Mouse (Mus musculus): ENCODE data around the gene Ms4a18. TPM values are rescaled to one million over a fixed set of nuclear protein-coding genes. Genes with fewer than 3 reads are reported as not detected.

Ms4a18 gene
- polyA plus RNA-seq, 1 experiment from 2014 or later = not detected

- Histone ChIP-seq H3K27me3 (ENCODE audit: control insufficient read depth, insufficient read depth, low read length) (no peaks in the 10 kb centered on the region), H3K4me3 (ENCODE audit: low read depth, low read length) (no peak overlapping the region), H3K9me3 (ENCODE audit: control insufficient read depth, low read length) (no peaks in the 10 kb centered on the region), H3K4me1 (replicated peaks; ENCODE audit: control insufficient read depth, insufficient read depth) (no peaks in the 10 kb centered on the region), H3K27ac (replicated peaks) (no peak overlapping the region), H3K4me2 (replicated peaks; ENCODE audit: low read depth) (no peak overlapping the region), H3K9ac (ENCODE audit: low read length) (no peak overlapping the region), H3K36me3 (ENCODE audit: control insufficient read depth, insufficient read depth, low read length) (no peaks in the 10 kb centered on the region)
- TF ChIP-seq EP300 (optimal IDR thresholded peaks at IDR 0.05) (no peak), CTCF (IDR thresholded peaks at IDR 0.05; ENCODE audit: low read depth) (no peak)
- ATAC-seq (ENCODE audit: low FRiP score, low TSS enrichment) (no peak; the same call in 1 of the 2 replicates), DNase-seq (ENCODE audit: low spot score) (no peak)
- WGBS = 41% methylated on average over 12 of the region's 12 CpGs
Measured at GRCm38 (mm10) chr19:10959978-10960346, 57.9 kb downstream of the Ms4a18 start.

- 26% methylated on average over 11 of the region's 11 CpGs for WGBS
- H3K4me2 ChIP-seq (replicated peaks; ENCODE audit: low read depth) = no peak overlapping the region
- no peak for TF ChIP-seq EP300 (optimal IDR thresholded peaks at IDR 0.05)
- peak; percentile 95 for TF ChIP-seq CTCF (IDR thresholded peaks at IDR 0.05; ENCODE audit: low read depth)
Measured at GRCm38 (mm10) chr19:10959085-10959977, 58.5 kb downstream of the Ms4a18 start.

GRCm38 (mm10) chr19:10952021-10952939, 65.6 kb downstream of the Ms4a18 start:
- H3K9ac ChIP-seq (ENCODE audit: low read length) = no peak overlapping the region
- TF ChIP-seq CTCF (IDR thresholded peaks at IDR 0.05; ENCODE audit: low read depth) (0 out of 2 replicates have a peak, but pooled peaks have one; percentile 1), EP300 (optimal IDR thresholded peaks at IDR 0.05) (no peak)
- DNase-seq (ENCODE audit: low spot score) = no peak
- ATAC-seq (ENCODE audit: low FRiP score, low TSS enrichment) = peak; percentile 38; the same call in 1 of the 2 replicates
- H3K4me3 ChIP-seq (ENCODE audit: low read depth, low read length) = no peak overlapping the region
- no peaks in the 10 kb centered on the region for H3K9me3 ChIP-seq (ENCODE audit: control insufficient read depth, low read length)
- peak overlapping the region; percentile 11 for H3K4me2 ChIP-seq (replicated peaks; ENCODE audit: low read depth)
- H3K36me3 ChIP-seq (ENCODE audit: control insufficient read depth, insufficient read depth, low read length) = no peaks in the 10 kb centered on the region
- peak overlapping the region; percentile 88 for H3K27ac ChIP-seq (replicated peaks)
- H3K27me3 ChIP-seq (ENCODE audit: control insufficient read depth, insufficient read depth, low read length) = no peaks in the 10 kb centered on the region
- no peaks in the 10 kb centered on the region; the same call in 1 of the 2 replicates for H3K4me1 ChIP-seq (replicated peaks; ENCODE audit: control insufficient read depth, insufficient read depth)
- WGBS = 26% methylated on average over 11 of the region's 11 CpGs

More at GRCm38 (mm10) chr19:10959085-10959977, 58.5 kb downstream of the Ms4a18 start:
- no peaks in the 10 kb centered on the region for H3K4me1 ChIP-seq (replicated peaks; ENCODE audit: control insufficient read depth, insufficient read depth)
- H3K9me3 ChIP-seq (ENCODE audit: control insufficient read depth, low read length) = no peaks in the 10 kb centered on the region
- H3K27ac ChIP-seq (replicated peaks) = no peak overlapping the region
- H3K4me3 ChIP-seq (ENCODE audit: low read depth, low read length) = no peak overlapping the region
- H3K27me3 ChIP-seq (ENCODE audit: control insufficient read depth, insufficient read depth, low read length) = no peaks in the 10 kb centered on the region
- H3K9ac ChIP-seq (ENCODE audit: low read length) = no peak overlapping the region
- H3K36me3 ChIP-seq (ENCODE audit: control insufficient read depth, insufficient read depth, low read length) = no peaks in the 10 kb centered on the region
- DNase-seq (ENCODE audit: low spot score) = peak; percentile 36
- peak; percentile 66 for ATAC-seq (ENCODE audit: low FRiP score, low TSS enrichment)

GRCm38 (mm10) chr19:10949558-10949957, 68.3 kb downstream of the Ms4a18 start:
- H3K4me3 ChIP-seq (ENCODE audit: low read depth, low read length) = peak overlapping the region; percentile 61; the same call in 1 of the 2 replicates
- H3K4me1 ChIP-seq (replicated peaks; ENCODE audit: control insufficient read depth, insufficient read depth) = no peaks in the 10 kb centered on the region; the same call in 1 of the 2 replicates
- peak overlapping the region; percentile 69 for H3K27ac ChIP-seq (replicated peaks)
- no peaks in the 10 kb centered on the region for H3K27me3 ChIP-seq (ENCODE audit: control insufficient read depth, insufficient read depth, low read length)
- peak overlapping the region; percentile 43 for H3K9ac ChIP-seq (ENCODE audit: low read length)
- no peaks in the 10 kb centered on the region for H3K9me3 ChIP-seq (ENCODE audit: control insufficient read depth, low read length)
- TF ChIP-seq CTCF (IDR thresholded peaks at IDR 0.05; ENCODE audit: low read depth) (no peak), EP300 (optimal IDR thresholded peaks at IDR 0.05) (no peak)
- peak overlapping the region; percentile 52 for H3K4me2 ChIP-seq (replicated peaks; ENCODE audit: low read depth)
- WGBS = 19% methylated on average over 9 of the region's 9 CpGs
- no peak for ATAC-seq (ENCODE audit: low FRiP score, low TSS enrichment)
- no peak for DNase-seq (ENCODE audit: low spot score)
- no peaks in the 10 kb centered on the region for H3K36me3 ChIP-seq (ENCODE audit: control insufficient read depth, insufficient read depth, low read length)

- peak within 1 kb of the TSS; percentile 61 for H3K4me3 ChIP-seq (ENCODE audit: low read depth, low read length)
- no peaks in the 10 kb centered on the region for H3K27me3 ChIP-seq (ENCODE audit: control insufficient read depth, insufficient read depth, low read length)
- TF ChIP-seq EP300 (optimal IDR thresholded peaks at IDR 0.05) = no peak
- no peak for TF ChIP-seq CTCF (IDR thresholded peaks at IDR 0.05; ENCODE audit: low read depth)
- H3K27ac ChIP-seq (replicated peaks) = peak within 1 kb of the TSS; percentile 69
- peaks cover under 1% of the 10 kb centered on the region; the same call in 1 of the 2 replicates for H3K36me3 ChIP-seq (ENCODE audit: control insufficient read depth, insufficient read depth, low read length)
- no peaks in the 10 kb centered on the region; the same call in 1 of the 2 replicates for H3K4me1 ChIP-seq (replicated peaks; ENCODE audit: control insufficient read depth, insufficient read depth)
- H3K9ac ChIP-seq (ENCODE audit: low read length) = peak within 1 kb of the TSS; percentile 84
- WGBS = 0% methylated on average over 30 of the region's 30 CpGs
- H3K9me3 ChIP-seq (ENCODE audit: control insufficient read depth, low read length) = no peaks in the 10 kb centered on the region
- ATAC-seq (ENCODE audit: low FRiP score, low TSS enrichment) (peak; percentile 97), DNase-seq (ENCODE audit: low spot score) (peak; percentile 98)
- peak within 1 kb of the TSS; percentile 99 for H3K4me2 ChIP-seq (replicated peaks; ENCODE audit: low read depth)
Measured at GRCm38 (mm10) chr19:10949112-10949511, 68.7 kb downstream of the Ms4a18 start, which contains the start of gene Ccdc86. Gene Ccdc86 (minus strand): TSS chr19:10949266.

Data from stomach, postnatal 0 days (tissue).